Mouse (Mus musculus) liver, adult 2 months (tissue): Measurements from ENCODE around the gene Anapc2.

ENCODE experiments used
- CTCF ChIP-seq: fragments of 200-500 bp; IDR thresholded peaks from 2 replicates; pipeline ENCODE4 v1.5.1; 2011; ENCODE audit warnings: low read depth, low read length, control low read depth
- POLR2A ChIP-seq: fragments of 200-500 bp; IDR thresholded peaks from 2 replicates; pipeline ENCODE4 v1.6.1; 2011; ENCODE audit warnings: low read length, control low read depth; ENCODE audit not compliant: insufficient read depth; ENCODE audit errors: extremely low read depth

- TF ChIP-seq POLR2A (no peak), CTCF (no peak)
Observed at GRCm38 (mm10) chr2:25305587-25306359, 33.5 kb downstream of the Anapc2 start.
